Mouse (Mus musculus) hematopoietic stem cell, adult 5-6 weeks (primary cell): Measurements from ENCODE around the gene Trim63. TPM values are rescaled to one million over a fixed set of nuclear protein-coding genes. Genes with fewer than 3 reads are reported as not detected.
"Not testable (repeated sequence)": the region's sequence is repeated elsewhere in the genome, so short reads cannot be mapped to it uniquely, and the experiment has no call there.

Source experiments
- ATAC-seq, 2 experiments: fragments of 125-278 bp in 1 of 2; replicated peaks in 1 of 2; 2 replicates each; pipeline ENCODE4 v1.8.0; 2016 to 2017; ENCODE audit warnings: inconsistent platforms in 2 of 2, mild to moderate bottlenecking in 2 of 2, moderate number of reproducible peaks in 2 of 2, low read depth in 1 of 2, moderate TSS enrichment in 1 of 2; ENCODE audit not compliant: low FRiP score in 2 of 2, poor library complexity in 2 of 2, severe bottlenecking in 2 of 2, insufficient read depth in 1 of 2, low TSS enrichment in 1 of 2
- total RNA-seq: library from RNA; stranded (forward); fragments of 172-1452, 232-1000 nt; gene quantifications from 2 replicates; pipeline ENCODE4 v1.2.3, GENCODE M21; 2017

Trim63 gene
- total RNA-seq, 1 experiment from 2014 or later: not detected

DNA sequence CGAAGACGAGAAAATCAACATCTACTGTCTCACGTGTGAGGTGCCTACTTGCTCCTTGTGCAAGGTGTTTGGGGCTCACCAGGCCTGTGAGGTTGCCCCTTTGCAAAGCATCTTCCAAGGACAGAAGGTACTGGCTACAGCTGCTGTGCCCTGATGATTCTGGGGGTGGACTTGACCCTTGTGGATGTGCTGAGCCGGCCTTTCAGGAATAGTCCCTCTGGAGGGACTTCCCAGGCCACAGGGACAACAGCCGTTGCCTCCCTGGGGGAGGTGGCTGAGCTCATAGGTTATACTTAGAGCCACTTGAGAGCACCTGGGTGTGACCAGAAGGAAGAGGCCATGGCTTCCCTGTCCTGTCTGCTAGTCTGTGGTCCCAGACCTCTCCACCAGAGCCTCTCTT, 4.8 kb downstream of the Trim63 start:
- no peak for ATAC-seq

GRCm38 (mm10) chr4:134321524-134321923, 6.6 kb downstream of the Trim63 start:
- ATAC-seq: no peak

DNA sequence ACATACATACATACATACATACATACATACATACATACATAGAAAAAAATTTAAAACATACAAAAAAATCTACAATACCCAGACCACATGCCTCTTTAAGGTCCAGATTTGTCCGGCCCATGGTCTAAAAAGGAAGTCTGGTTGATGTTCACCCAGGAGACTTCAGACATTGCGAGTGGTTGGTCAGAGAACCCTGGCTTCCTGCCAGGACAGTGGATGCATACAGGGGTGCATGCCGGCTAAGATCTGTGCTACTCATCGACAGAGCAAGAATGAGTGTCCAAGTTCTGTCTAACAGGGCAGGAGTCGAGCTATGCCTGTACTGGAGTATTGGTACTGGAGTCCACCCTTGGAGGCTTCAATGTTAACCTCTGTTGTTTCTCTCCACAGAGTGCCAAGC, 9.7 kb downstream of the Trim63 start:
- no peak for ATAC-seq

DNA sequence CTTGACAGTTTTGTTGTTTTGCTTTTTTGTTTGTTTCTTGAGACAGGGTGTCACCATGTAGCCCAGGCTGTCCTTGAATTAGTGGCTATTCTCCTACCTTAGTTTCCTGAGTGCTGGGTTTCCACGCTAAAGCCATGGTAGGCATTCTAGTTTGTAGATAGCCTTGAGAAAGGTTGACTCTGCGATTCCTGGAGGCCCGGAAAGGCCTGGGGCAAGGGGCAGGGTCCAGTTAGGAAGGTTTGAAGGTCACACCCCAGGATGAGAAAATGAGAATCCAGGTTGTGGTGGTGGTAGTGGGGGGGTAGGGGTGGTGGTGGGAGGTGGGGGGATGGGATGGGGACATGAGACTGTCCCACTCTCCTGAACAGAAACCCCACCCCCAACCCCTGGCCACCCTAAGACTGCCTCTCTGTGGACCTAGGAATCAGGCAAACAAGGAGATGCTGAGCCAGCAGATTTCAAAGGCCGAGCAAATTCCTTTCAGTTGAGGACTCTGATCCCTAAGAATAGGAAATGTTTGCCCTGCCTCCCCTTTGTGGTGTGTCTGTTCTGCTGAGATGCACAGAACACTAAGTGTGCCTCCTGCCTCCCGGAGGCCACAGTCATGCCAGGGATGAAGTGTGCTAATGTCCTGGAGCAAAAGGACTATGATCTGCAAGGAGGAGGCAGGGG, 12.1 kb downstream of the Trim63 start:
- ATAC-seq: no peak

DNA sequence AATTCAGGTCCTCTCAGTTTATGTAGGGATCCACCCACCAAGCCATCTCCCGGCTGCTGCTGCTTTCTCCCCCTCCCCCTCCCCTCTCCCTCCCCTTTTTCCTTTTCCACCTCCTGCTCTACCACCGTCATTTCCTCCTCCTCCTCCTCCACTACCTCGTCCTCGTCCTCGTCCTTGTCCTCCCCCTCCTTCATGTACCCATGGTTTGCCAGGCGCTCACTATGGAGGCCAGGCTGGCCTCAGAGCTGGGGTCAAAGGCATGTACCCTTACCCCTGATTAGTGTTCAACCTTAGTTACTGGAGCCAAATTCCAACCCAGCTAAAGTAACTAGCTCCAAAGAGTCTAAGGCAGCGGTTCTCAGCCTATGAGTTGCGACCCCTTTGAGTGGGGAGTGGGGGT, 13.2 kb downstream of the Trim63 start:
- ATAC-seq: no peak

- ATAC-seq: no peak
Observed at GRCm38 (mm10) chr4:134328832-134329231, 13.9 kb downstream of the Trim63 start.

DNA sequence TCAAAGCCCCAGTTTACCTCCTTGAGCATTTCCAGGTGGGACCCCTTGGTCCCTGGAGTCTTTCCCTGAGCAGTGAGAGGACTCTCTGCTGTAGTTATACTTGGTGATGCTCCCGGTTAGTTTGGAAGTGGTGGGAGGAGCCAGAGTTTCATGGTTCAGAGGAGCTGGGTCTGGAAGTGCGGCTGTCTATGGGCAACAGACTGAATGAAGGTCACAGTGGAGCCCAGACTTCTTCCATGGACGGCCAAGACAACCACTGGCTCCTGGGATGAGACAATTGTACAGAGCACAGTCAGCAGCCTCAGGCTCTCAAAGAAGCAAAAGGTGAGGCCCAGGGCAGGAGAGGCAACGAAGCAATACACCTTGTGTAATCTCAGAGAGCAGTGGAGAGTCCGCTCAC, 15.4 kb downstream of the Trim63 start:
- ATAC-seq: no peak

DNA sequence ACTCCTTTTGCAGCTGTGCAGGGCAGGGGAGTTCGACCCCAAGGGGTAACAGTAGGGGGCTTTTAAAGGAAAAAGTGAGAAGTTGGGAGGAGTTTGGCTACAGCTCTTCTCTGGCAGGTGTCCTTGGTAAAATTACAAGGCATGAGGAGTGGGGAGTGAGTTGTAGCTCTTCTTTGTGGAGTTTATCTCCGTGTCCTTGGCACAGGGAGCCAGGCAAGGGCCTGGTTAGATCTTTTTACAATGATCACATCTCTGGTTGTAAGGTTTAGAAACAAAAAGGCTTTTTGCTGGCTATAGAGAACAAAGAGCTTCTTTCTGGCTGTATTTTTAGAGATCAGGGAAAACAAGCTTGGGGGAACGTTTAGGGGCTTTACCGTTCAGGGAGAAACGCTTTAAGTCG, 26.3 kb downstream of the Trim63 start:
- not testable (repeated sequence) for ATAC-seq

- ATAC-seq: peak; percentile 15 to 32; a peak in 3 of 4 replicates
Observed at GRCm38 (mm10) chr4:134342213-134342779, 27.4 kb downstream of the Trim63 start.

GRCm38 (mm10) chr4:134343071-134344031, 28.4 kb downstream of the Trim63 start, which contains the start of gene Slc30a2:
Slc30a2 (plus strand) TSS chr4:134343181.
- ATAC-seq: peak; percentile 12 to 34; a peak in 3 of 4 replicates

GRCm38 (mm10) chr4:134344620-134345019, 29.7 kb downstream of the Trim63 start:
- ATAC-seq: no peak

- no peak for ATAC-seq
Observed at GRCm38 (mm10) chr4:134345802-134346201, 30.9 kb downstream of the Trim63 start.

DNA sequence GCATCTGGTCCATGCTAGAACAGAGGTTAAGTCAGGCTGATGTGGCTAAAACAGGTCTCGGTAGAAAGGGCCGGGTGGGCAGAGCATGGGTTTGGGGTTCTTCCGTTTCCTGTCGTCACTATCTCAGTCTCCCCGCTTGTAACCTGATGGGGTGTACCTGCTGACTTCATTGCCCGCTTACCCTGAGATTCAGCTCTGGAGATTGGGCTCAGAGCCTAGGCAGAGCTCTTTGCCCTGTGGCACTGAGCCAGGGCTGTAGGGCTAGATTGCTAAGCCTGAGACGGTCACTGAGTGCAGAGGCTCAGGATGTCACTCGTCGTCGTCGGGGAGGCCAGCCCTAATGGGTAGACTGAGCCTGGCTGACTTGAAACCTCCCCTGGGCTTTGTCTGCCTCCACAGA, 33.2 kb downstream of the Trim63 start:
- no peak for ATAC-seq

DNA sequence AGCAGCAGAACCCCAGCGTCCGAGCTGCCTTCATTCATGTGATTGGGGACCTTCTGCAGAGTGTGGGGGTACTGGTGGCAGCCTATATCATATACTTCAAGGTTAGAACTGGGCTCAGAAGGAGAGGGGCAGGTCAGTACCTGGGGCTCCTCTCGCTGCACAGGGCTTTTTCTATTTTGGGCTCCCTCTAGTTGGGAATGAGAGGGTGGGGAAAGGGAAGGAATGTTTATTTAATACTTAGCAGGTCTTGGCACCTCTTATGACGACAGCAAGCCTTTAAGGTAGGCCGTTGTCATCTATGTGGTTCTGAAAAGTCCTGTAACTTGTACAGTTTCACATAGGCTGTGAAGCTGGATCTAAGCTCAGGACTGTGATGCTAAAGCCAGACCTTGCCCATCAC, 33.6 kb downstream of the Trim63 start:
- ATAC-seq: no peak

DNA sequence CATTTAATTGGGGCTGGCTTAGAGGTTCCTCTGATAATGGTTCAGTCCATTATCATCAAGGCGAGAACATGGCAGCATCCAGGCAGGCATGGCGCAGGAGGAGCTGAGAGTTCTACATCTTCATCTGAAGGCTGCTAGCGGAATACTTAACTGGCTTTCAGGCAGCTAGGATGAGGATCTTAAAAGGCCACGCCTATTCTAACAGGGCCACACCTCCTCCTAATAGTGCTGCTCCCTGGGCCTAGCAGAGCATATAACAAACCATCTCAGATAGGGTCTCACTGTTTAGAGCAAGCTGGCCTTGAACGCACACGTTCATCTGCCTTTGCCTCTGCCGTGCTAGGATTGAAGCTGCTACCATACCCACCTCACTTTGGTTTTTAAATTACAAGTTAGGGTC, 34.9 kb downstream of the Trim63 start:
- no peak for ATAC-seq

GRCm38 (mm10) chr4:134350641-134351040, 35.7 kb downstream of the Trim63 start:
- ATAC-seq: no peak

GRCm38 (mm10) chr4:134351329-134352260, 36.7 kb downstream of the Trim63 start:
- no peak for ATAC-seq
